Mouse (Mus musculus): Measurements from ENCODE around the gene Ndufaf3. TPM values are rescaled to one million over a fixed set of nuclear protein-coding genes. Genes with fewer than 3 reads are reported as not detected.

Gene Ndufaf3
- polyA plus RNA-seq, 1 experiment from 2014 or later, result 57.0 TPM

DNA sequence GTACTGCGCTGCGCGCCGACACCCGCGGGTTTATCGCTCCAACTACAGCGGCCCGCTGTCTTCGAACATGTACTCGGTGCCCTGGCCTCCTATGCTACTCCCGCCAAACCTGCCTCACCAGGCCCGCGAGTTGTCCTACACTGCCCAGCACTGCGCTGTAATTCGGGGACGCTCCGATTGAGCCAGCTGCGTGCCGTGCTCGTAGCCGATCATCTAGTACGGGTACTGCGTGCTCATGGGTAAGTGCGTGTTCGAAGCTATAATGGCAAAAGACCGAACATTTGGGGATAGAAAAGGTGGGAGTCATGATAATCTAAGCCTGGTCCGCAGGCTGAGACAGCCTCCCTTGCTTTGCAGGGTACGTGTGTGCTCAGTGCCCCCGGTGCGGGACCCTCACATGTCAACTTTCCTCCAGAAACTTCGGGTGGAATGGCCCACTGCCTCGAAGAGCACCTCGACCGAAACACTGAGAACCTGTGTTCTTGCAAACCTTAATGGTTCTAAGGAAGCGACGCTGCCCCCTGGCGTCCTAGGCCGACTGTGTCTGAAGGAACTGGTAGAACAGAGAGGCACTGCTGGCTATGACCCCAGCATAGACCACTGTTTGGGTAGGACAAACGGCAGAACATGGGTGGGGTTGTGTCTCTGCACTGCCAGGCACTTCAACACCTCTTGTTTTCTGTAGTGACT is 3.1 kb upstream of the Ndufaf3 start:
- H3K4me1 ChIP-seq, result peaks cover 60% of the 10 kb centered on the region
- 2% methylated on average over 40 of the region's 40 CpGs for WGBS
- peak overlapping the region; percentile 73 for H3K4me2 ChIP-seq (replicated peaks)
- peak; percentile 10; the same call in 1 of the 2 replicates for ATAC-seq (ENCODE audit: low FRiP score)
- H3K4me3 ChIP-seq, result peak overlapping the region; percentile 48
- peak overlapping the region; percentile 55 for H3K9ac ChIP-seq
- H3K27ac ChIP-seq, result peak overlapping the region; percentile 35
- peaks cover 53% of the 10 kb centered on the region for H3K36me3 ChIP-seq
- H3K27me3 ChIP-seq, result no peaks in the 10 kb centered on the region
- no peaks in the 10 kb centered on the region for H3K9me3 ChIP-seq (replicated peaks)

DNA sequence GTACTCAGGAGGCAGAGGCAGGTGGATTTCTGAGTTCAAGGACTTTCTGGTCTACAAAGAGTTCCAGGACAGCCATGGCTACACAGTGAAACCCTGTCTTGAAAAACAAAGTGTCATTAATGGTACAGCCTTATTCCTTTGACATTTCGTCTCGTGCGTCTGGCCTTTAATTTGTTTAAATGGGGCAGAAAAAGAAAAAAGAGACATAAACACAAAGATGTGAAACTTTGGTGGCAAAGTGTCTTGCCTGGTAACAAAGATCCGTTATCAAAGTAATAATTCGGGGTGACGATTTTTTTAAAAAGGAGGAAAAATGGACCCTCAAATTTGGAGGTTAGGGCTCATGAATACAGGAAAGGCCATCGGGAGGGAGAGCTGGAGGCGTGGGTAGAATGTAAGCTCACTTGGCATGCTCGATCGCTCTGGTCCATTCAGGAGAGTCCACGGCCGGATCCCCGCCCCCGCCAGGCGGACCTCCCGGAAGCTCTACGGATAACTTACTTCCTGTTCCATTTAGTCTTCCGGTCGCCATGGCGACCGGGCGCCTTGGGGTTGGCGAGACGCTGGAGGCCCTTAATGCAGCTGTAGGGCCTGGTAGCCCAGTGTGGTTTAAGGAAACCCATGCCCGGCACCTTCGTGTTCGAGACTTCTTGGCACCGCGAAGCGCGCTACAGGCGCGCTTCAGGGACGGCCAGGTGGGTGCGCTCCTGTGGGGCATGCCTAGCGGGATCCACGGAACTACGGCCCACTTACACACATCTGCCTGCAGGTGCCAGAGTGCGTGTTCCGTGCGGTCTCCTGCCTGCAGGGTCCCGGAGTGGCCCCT is 2.4 kb upstream of the Ndufaf3 start, which contains the start of gene Dalrd3:
TSS of gene Dalrd3 (plus strand) at position 506 of the 826 bp plus-strand sequence.
- Histone ChIP-seq H3K4me1 (peaks cover 52% of the 10 kb centered on the region), H3K27me3 (no peaks in the 10 kb centered on the region), H3K27ac (peak within 1 kb of the TSS; percentile 35), H3K4me2 (replicated peaks) (peak within 1 kb of the TSS; percentile 73), H3K9me3 (replicated peaks) (no peaks in the 10 kb centered on the region), H3K4me3 (peak within 1 kb of the TSS; percentile 48), H3K36me3 (peaks cover 53% of the 10 kb centered on the region), H3K9ac (peak within 1 kb of the TSS; percentile 55)
- WGBS, result 6% methylated on average over 42 of the region's 42 CpGs
- peak; percentile 63 for ATAC-seq (ENCODE audit: low FRiP score)

DNA sequence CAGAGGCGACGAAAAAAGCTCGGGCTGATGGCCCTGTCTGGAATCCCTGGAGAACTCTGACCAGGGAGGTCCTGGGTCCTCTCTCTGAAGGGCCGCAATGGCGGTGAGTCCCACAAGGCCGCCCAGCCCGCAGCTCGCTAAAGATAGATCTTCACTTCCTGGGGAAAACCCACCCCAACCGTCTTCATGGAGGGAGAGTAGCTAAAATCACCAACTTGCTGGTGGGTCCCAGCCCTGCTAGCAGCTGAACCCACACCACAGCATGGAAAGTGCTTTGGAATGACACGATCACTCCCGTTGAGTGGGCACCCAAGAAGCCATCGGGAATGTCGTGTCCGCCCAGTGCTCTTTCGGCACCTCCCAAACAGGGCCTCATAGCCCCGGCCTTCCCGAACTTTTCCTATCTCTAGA is 1.3 kb upstream of the Ndufaf3 start:
- Histone ChIP-seq H3K4me1 (peaks cover 42% of the 10 kb centered on the region), H3K4me2 (replicated peaks) (peak overlapping the region; percentile 85), H3K9me3 (replicated peaks) (no peaks in the 10 kb centered on the region), H3K27me3 (no peaks in the 10 kb centered on the region), H3K27ac (no peak overlapping the region), H3K4me3 (peak overlapping the region; percentile 56; the same call in 1 of the 2 replicates), H3K36me3 (peaks cover 55% of the 10 kb centered on the region), H3K9ac (0 out of 2 replicates have a peak overlapping the region, but pooled peaks have one; percentile 82)
- no peak for ATAC-seq (ENCODE audit: low FRiP score)
- 82% methylated on average over 17 of the region's 17 CpGs for WGBS

- ATAC-seq (ENCODE audit: low FRiP score), result no peak
- Histone ChIP-seq H3K4me1 (peaks cover 38% of the 10 kb centered on the region), H3K36me3 (peaks cover 55% of the 10 kb centered on the region), H3K9me3 (replicated peaks) (no peaks in the 10 kb centered on the region), H3K4me3 (peak overlapping the region; percentile 56), H3K27ac (peak overlapping the region; percentile 94), H3K9ac (peak overlapping the region; percentile 82), H3K27me3 (no peaks in the 10 kb centered on the region), H3K4me2 (replicated peaks) (peak overlapping the region; percentile 85)
- WGBS, result 10% methylated on average over 18 of the region's 18 CpGs
These were observed 741 bp upstream of the Ndufaf3 start for GRCm38 (mm10) chr9:108567931-108568419.

DNA sequence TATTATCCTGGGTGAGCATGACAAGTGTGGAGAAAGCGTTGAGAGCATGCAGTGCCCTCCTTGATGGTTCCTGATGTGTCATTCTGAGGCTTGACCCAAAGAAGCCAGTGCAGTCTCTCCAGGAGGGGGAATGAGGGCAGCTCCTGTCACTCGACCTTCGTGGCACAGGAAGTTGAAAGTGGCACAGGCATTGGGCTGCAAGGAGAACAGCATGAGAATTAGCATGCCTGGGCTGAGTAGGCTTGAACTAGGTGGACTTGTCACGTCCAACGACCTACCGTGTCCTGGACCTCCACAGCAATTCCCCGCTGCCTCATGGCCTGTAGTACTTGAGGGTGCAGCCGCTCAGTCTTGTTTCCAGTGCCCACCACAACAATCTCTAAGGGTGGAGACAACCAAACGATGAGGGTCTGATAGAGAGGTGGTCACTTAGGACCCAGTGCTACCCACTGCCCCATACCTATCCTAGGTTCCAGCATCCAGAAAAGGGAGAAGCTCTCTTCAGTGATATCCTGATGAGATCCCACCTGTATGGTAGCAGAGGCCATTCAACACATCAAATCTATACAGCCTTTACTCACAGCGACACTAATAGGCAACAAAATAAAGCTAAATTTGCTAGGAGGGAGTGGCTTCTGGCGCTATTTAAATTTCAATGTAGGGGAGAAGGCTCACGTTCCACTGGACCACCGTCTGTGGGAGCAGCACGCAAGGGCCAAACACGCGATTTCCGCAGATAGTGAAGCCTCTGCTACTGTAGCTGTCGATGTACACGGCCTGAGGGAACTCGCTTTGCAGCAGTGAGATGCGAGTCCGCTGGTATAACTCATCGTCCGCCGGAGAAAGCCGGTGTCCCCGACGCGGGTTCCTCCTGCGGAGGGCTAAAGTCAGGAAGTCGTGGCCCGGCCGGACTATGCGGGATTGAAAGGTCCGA is 1.1 kb downstream of the Ndufaf3 start:
- 12% methylated on average over 35 of the region's 35 CpGs for WGBS
- Histone ChIP-seq H3K9me3 (replicated peaks) (no peaks in the 10 kb centered on the region), H3K9ac (peak overlapping the region; percentile 82), H3K36me3 (peaks cover 54% of the 10 kb centered on the region), H3K4me2 (replicated peaks) (peak overlapping the region; percentile 85), H3K4me1 (peaks cover 49% of the 10 kb centered on the region), H3K4me3 (peak overlapping the region; percentile 56), H3K27ac (peak overlapping the region; percentile 94), H3K27me3 (no peaks in the 10 kb centered on the region)
- no peak for ATAC-seq (ENCODE audit: low FRiP score)

DNA sequence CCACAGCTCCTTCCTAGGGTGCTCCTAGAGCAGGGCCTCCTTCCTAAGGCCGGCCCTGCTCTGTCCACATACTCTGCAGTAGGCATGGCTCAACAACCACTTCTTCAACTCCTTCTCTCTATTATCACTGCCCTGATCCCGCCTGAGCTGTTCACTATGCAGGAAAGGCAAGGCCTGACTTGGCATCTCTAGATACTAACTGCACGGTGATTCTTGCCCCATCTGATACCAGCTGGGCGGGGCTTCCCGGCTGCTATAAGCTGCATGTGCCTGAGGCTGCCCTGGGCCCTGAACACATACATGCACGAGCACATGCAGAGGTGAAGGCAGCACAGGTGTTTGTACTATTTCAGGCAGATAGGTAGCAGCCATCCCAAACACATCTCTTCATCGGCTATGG is 3.1 kb downstream of the Ndufaf3 start:
- H3K4me2 ChIP-seq (replicated peaks), result no peak overlapping the region
- H3K27ac ChIP-seq, result no peak overlapping the region
- 89% methylated on average over 7 of the region's 7 CpGs for WGBS
- H3K4me1 ChIP-seq, result peaks cover 39% of the 10 kb centered on the region
- ATAC-seq (ENCODE audit: low FRiP score), result no peak
- no peaks in the 10 kb centered on the region for H3K9me3 ChIP-seq (replicated peaks)
- no peak overlapping the region for H3K9ac ChIP-seq
- no peaks in the 10 kb centered on the region for H3K27me3 ChIP-seq
- H3K36me3 ChIP-seq, result peaks cover 52% of the 10 kb centered on the region
- no peak overlapping the region for H3K4me3 ChIP-seq

GRCm38 (mm10) chr9:108563671-108564070 is 3.6 kb downstream of the Ndufaf3 start:
- Histone ChIP-seq H3K4me2 (replicated peaks) (no peak overlapping the region), H3K36me3 (peaks cover 56% of the 10 kb centered on the region), H3K27ac (no peak overlapping the region), H3K9me3 (replicated peaks) (no peaks in the 10 kb centered on the region), H3K4me3 (no peak overlapping the region), H3K27me3 (no peaks in the 10 kb centered on the region), H3K9ac (no peak overlapping the region), H3K4me1 (peaks cover 36% of the 10 kb centered on the region)
- no peak for ATAC-seq (ENCODE audit: low FRiP score)
- WGBS, result 94% methylated on average over 8 of the region's 8 CpGs

GRCm38 (mm10) chr9:108560227-108560841 is 6.9 kb downstream of the Ndufaf3 start, which contains the start of gene Impdh2:
Gene Impdh2 (plus strand): TSS chr9:108560286.
- H3K4me3 ChIP-seq, result peak within 1 kb of the TSS; percentile 47
- ATAC-seq (ENCODE audit: low FRiP score), result peak; percentile 98
- H3K9me3 ChIP-seq (replicated peaks), result no peaks in the 10 kb centered on the region
- peak within 1 kb of the TSS; percentile 65 for H3K9ac ChIP-seq
- under 1% methylated on average over 53 of the region's 53 CpGs for WGBS
- no peaks in the 10 kb centered on the region for H3K27me3 ChIP-seq
- peak within 1 kb of the TSS; percentile 24; the same call in 1 of the 2 replicates for H3K27ac ChIP-seq
- peaks cover 82% of the 10 kb centered on the region for H3K36me3 ChIP-seq
- H3K4me1 ChIP-seq, result peaks cover 15% of the 10 kb centered on the region
- H3K4me2 ChIP-seq (replicated peaks), result peak within 1 kb of the TSS; percentile 70

DNA sequence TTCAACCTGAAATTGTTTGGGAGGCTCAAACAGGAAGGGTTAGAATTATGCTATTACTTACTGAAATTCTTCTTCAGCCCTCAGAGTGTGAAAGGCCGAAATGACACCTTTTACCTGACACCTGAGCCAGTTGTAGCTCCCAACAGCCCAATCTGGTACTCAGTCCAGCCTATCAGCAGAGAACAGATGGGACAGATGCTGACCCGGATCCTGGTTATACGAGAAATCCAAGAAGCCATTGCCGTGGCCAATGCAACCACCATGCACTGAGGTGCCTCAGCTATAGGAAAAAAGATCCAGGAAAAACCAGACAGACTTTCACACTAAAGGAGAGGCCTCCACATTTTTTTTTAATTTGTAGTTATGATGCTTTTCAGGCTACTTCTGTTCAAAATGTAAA is 8.1 kb downstream of the Ndufaf3 start:
- H3K36me3 ChIP-seq, result peaks cover 77% of the 10 kb centered on the region
- no peak overlapping the region for H3K4me3 ChIP-seq
- WGBS, result 92% methylated on average over 4 of the region's 4 CpGs
- no peaks in the 10 kb centered on the region for H3K27me3 ChIP-seq
- no peak overlapping the region for H3K27ac ChIP-seq
- no peak overlapping the region for H3K4me2 ChIP-seq (replicated peaks)
- peaks cover 15% of the 10 kb centered on the region for H3K4me1 ChIP-seq
- H3K9me3 ChIP-seq (replicated peaks), result no peaks in the 10 kb centered on the region
- ATAC-seq (ENCODE audit: low FRiP score), result no peak
- no peak overlapping the region for H3K9ac ChIP-seq

GRCm38 (mm10) chr9:108546875-108547274 is 20.4 kb downstream of the Ndufaf3 start:
- no peak for ATAC-seq (ENCODE audit: low FRiP score)
- Histone ChIP-seq H3K4me3 (no peak overlapping the region), H3K4me2 (replicated peaks) (no peak overlapping the region), H3K9ac (no peak overlapping the region), H3K27me3 (no peaks in the 10 kb centered on the region), H3K36me3 (peaks cover 83% of the 10 kb centered on the region), H3K27ac (no peak overlapping the region), H3K4me1 (no peaks in the 10 kb centered on the region), H3K9me3 (replicated peaks) (no peaks in the 10 kb centered on the region)
- WGBS, result 82% methylated on average over 1 of the region's 1 CpGs

GRCm38 (mm10) chr9:108545986-108546385 is 21.2 kb downstream of the Ndufaf3 start:
- Histone ChIP-seq H3K4me3 (no peak overlapping the region), H3K27me3 (no peaks in the 10 kb centered on the region)

More at GRCm38 (mm10) chr9:108545986-108546385, 21.2 kb downstream of the Ndufaf3 start:
- no peak for ATAC-seq (ENCODE audit: low FRiP score)
- no peak overlapping the region for H3K9ac ChIP-seq
- H3K4me1 ChIP-seq, result no peaks in the 10 kb centered on the region
- no peak overlapping the region for H3K4me2 ChIP-seq (replicated peaks)
- peaks cover 83% of the 10 kb centered on the region for H3K36me3 ChIP-seq
- no peaks in the 10 kb centered on the region for H3K9me3 ChIP-seq (replicated peaks)
- H3K27ac ChIP-seq, result no peak overlapping the region
- WGBS, result 95% methylated on average over 3 of the region's 3 CpGs
